Mouse (Mus musculus): ENCODE measurements around the gene Ptprr. TPM values are rescaled to one million over a fixed set of nuclear protein-coding genes. Genes with fewer than 3 reads are reported as not detected.

The Ptprr gene
- 0.85 and 0.97 TPM in 2 replicates for polyA plus RNA-seq (2016; fragmentation: Nextera tagmentation; extraction: Ambion mirVana)

GRCm38 (mm10) chr10:116017845-116018479 is at the start of gene Ptprr:
Gene Ptprr (plus strand): TSS chr10:116018213.
- H3K4me3 ChIP-seq, result peak within 1 kb of the TSS; percentile 58
- peaks cover 25% of the 10 kb centered on the region for H3K4me1 ChIP-seq
- no peaks in the 10 kb centered on the region for H3K9me3 ChIP-seq
- H3K36me3 ChIP-seq (replicated peaks), result no peaks in the 10 kb centered on the region
- DNase-seq (ENCODE audit: low spot score), result peak; percentile 85
- H3K27me3 ChIP-seq (replicated peaks; ENCODE audit: low read depth, poor library complexity, severe bottlenecking), result peaks cover 10% of the 10 kb centered on the region
- peak within 1 kb of the TSS; percentile 70 for H3K27ac ChIP-seq (replicated peaks)
- under 1% methylated on average over 19 of the region's 19 CpGs for WGBS

DNA sequence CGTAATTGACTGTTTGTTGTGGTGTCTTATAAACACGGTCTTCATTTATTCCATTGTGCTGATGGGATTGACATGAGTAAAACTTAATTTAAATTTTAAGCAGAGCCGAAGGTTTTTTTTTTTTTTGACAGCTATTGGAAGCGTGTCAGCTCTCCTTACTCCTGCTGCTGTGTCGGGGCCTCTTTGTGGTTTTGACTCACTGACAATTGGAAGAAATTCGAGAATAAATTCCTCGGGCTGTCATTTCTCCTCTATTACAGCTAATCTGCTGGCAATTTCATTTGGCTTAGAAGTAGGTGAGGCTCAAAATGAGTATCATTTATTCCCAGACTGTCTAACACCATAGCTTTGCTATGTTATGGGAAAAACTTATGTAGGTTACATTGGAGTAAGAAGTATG is 41.7 kb upstream of the Ptprr start:
- no peak for DNase-seq (ENCODE audit: low spot score)
- no peak overlapping the region for H3K4me3 ChIP-seq
- H3K9me3 ChIP-seq, result no peaks in the 10 kb centered on the region
- no peaks in the 10 kb centered on the region for H3K27me3 ChIP-seq (replicated peaks; ENCODE audit: low read depth, poor library complexity, severe bottlenecking)
- no peaks in the 10 kb centered on the region; the same call in 1 of the 2 replicates for H3K4me1 ChIP-seq
- H3K27ac ChIP-seq (replicated peaks), result no peak overlapping the region
- H3K36me3 ChIP-seq (replicated peaks), result no peaks in the 10 kb centered on the region
- WGBS, result 81% methylated on average over 7 of the region's 7 CpGs

- Histone ChIP-seq H3K9me3 (no peaks in the 10 kb centered on the region), H3K36me3 (replicated peaks) (no peaks in the 10 kb centered on the region), H3K27ac (replicated peaks) (no peak overlapping the region), H3K4me1 (no peaks in the 10 kb centered on the region; the same call in 1 of the 2 replicates), H3K27me3 (replicated peaks; ENCODE audit: low read depth, poor library complexity, severe bottlenecking) (no peaks in the 10 kb centered on the region), H3K4me3 (no peak overlapping the region)
- no peak for DNase-seq (ENCODE audit: low spot score)
- WGBS, result 56% methylated on average over 7 of the region's 7 CpGs
Observed at GRCm38 (mm10) chr10:115978992-115979391, 39.0 kb upstream of the Ptprr start.

- H3K4me1 ChIP-seq, result no peaks in the 10 kb centered on the region; the same call in 1 of the 2 replicates
- no peak overlapping the region for H3K4me3 ChIP-seq
- H3K27ac ChIP-seq (replicated peaks), result no peak overlapping the region
- no peaks in the 10 kb centered on the region for H3K36me3 ChIP-seq (replicated peaks)
- DNase-seq (ENCODE audit: low spot score), result no peak
- WGBS, result 90% methylated on average over 2 of the region's 2 CpGs
- H3K27me3 ChIP-seq (replicated peaks; ENCODE audit: low read depth, poor library complexity, severe bottlenecking), result no peaks in the 10 kb centered on the region
- H3K9me3 ChIP-seq, result no peaks in the 10 kb centered on the region
Observed at GRCm38 (mm10) chr10:115980018-115980417, 38.0 kb upstream of the Ptprr start.

- Histone ChIP-seq H3K36me3 (replicated peaks) (no peaks in the 10 kb centered on the region), H3K27me3 (replicated peaks; ENCODE audit: low read depth, poor library complexity, severe bottlenecking) (no peaks in the 10 kb centered on the region), H3K27ac (replicated peaks) (no peak overlapping the region), H3K4me3 (no peak overlapping the region), H3K9me3 (no peaks in the 10 kb centered on the region), H3K4me1 (peaks cover 5% of the 10 kb centered on the region; the same call in 1 of the 2 replicates)
- WGBS, result 64% methylated on average over 6 of the region's 6 CpGs
- DNase-seq (ENCODE audit: low spot score), result no peak
Observed at GRCm38 (mm10) chr10:115984308-115984707, 33.7 kb upstream of the Ptprr start.

GRCm38 (mm10) chr10:116001838-116002237 is 16.2 kb upstream of the Ptprr start:
- H3K27ac ChIP-seq (replicated peaks), result no peak overlapping the region
- WGBS, result 84% methylated on average over 8 of the region's 8 CpGs

GRCm38 (mm10) chr10:116006675-116007074 is 11.3 kb upstream of the Ptprr start:
- Histone ChIP-seq H3K27ac (replicated peaks) (no peak overlapping the region), H3K4me1 (peaks cover 7% of the 10 kb centered on the region; the same call in 1 of the 2 replicates), H3K36me3 (replicated peaks) (no peaks in the 10 kb centered on the region), H3K27me3 (replicated peaks; ENCODE audit: low read depth, poor library complexity, severe bottlenecking) (no peaks in the 10 kb centered on the region), H3K9me3 (no peaks in the 10 kb centered on the region), H3K4me3 (no peak overlapping the region)
- 48% methylated on average over 6 of the region's 6 CpGs for WGBS
- DNase-seq (ENCODE audit: low spot score), result no peak

More at GRCm38 (mm10) chr10:116001838-116002237, 16.2 kb upstream of the Ptprr start:
- H3K9me3 ChIP-seq, result no peaks in the 10 kb centered on the region
- no peaks in the 10 kb centered on the region for H3K36me3 ChIP-seq (replicated peaks)
- no peak for DNase-seq (ENCODE audit: low spot score)
- no peaks in the 10 kb centered on the region for H3K27me3 ChIP-seq (replicated peaks; ENCODE audit: low read depth, poor library complexity, severe bottlenecking)
- H3K4me3 ChIP-seq, result no peak overlapping the region
- peaks cover 4% of the 10 kb centered on the region; the same call in 1 of the 2 replicates for H3K4me1 ChIP-seq

- Histone ChIP-seq H3K27me3 (replicated peaks; ENCODE audit: low read depth, poor library complexity, severe bottlenecking) (peaks cover 10% of the 10 kb centered on the region), H3K27ac (replicated peaks) (peak overlapping the region; percentile 70; the same call in 1 of the 2 replicates), H3K4me3 (peak overlapping the region; percentile 58), H3K36me3 (replicated peaks) (no peaks in the 10 kb centered on the region), H3K9me3 (no peaks in the 10 kb centered on the region), H3K4me1 (peaks cover 25% of the 10 kb centered on the region)
- WGBS, result 2% methylated on average over 17 of the region's 17 CpGs
- DNase-seq (ENCODE audit: low spot score), result no peak
Observed at GRCm38 (mm10) chr10:116018480-116018891, 473 bp downstream of the Ptprr start.

DNA sequence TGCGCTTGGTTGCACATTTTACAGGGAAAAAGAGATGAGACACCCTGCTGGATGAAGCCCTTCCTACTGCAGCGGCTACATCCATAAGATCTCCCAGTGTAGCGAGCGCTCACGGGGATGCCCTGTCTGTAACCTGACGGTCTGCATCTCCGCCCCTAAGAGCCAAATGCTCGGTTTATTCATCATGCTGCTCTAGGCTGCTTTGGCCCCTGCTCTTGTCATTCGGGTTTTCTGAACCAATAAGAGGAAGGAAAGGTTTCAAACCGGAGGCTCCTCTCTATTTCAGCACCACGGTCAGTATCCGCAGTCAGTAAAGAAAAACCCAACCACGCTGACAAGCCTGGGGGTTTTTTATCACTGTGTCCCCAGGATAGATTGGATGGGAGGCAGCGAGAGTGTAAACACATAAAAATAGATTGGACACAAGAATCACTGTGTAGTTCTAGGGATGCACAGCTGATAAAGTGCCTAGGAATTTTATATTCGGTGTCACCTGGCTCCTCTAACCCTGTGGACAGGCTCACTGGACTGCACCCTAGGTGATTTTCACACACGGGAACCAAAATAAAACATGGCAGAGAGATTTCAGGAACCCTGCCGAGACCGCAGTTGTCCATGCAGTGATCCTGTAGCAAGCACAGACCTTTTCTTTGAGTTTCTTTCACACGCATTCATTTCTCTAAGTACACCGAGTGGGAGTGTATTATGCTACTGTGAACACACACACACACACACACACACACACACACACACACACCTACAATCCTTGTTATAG is 1.3 kb downstream of the Ptprr start:
- H3K36me3 ChIP-seq (replicated peaks), result no peaks in the 10 kb centered on the region
- peak; percentile 60 for DNase-seq (ENCODE audit: low spot score)
- H3K27ac ChIP-seq (replicated peaks), result no peak overlapping the region
- H3K4me3 ChIP-seq, result peak overlapping the region; percentile 58
- no peaks in the 10 kb centered on the region for H3K9me3 ChIP-seq
- peaks cover 10% of the 10 kb centered on the region for H3K27me3 ChIP-seq (replicated peaks; ENCODE audit: low read depth, poor library complexity, severe bottlenecking)
- WGBS, result 11% methylated on average over 20 of the region's 20 CpGs
- H3K4me1 ChIP-seq, result peaks cover 25% of the 10 kb centered on the region

- Histone ChIP-seq H3K27ac (replicated peaks) (no peak overlapping the region), H3K27me3 (replicated peaks; ENCODE audit: low read depth, poor library complexity, severe bottlenecking) (peaks cover 10% of the 10 kb centered on the region), H3K4me3 (no peak overlapping the region), H3K4me1 (peaks cover 25% of the 10 kb centered on the region), H3K9me3 (no peaks in the 10 kb centered on the region), H3K36me3 (replicated peaks) (no peaks in the 10 kb centered on the region)
- 58% methylated on average over 3 of the region's 3 CpGs for WGBS
- DNase-seq (ENCODE audit: low spot score), result no peak
Observed at GRCm38 (mm10) chr10:116021081-116021480, 3.1 kb downstream of the Ptprr start.

DNA sequence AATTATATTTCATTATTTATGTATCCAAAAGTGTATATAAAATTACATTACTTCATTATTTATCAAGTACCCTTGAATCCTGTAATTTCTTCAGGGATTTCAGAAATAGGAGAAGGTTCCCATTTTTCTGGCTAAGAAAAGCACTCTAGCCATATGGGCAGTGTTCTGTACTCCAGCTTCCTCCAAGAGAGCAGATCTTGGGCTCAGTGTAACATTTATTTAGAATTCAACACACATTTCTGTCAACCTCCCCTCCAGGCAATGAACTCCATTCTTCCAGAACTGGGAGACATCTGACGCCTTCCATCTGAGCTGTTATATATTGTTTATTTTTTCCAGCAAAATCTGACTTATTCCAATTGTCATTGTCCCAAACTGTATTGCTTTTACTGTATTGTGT is 20.1 kb downstream of the Ptprr start:
- H3K27ac ChIP-seq (replicated peaks), result no peak overlapping the region
- WGBS, result 81% methylated on average over 1 of the region's 1 CpGs
- DNase-seq (ENCODE audit: low spot score), result no peak

DNA sequence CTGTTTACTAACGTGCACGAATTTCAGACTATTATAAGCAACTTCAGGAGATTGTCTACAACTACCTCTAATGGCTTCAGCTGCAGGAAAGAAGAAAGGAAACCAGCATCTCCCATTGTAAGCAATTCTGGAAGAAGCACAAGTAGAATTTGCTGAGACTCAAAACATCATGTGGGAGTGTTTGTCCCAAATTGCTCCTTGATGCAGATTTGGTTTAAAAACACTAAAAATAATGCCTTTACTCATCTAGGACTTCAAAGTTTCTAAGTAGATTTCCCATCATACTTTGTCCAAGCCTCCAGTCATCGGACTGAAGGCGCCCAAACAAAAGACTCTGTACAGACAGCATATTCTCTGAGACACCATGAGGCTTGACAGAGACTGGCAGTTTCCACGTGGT is 57.9 kb downstream of the Ptprr start:
- H3K4me3 ChIP-seq, result no peak overlapping the region
- WGBS, result 81% methylated on average over 5 of the region's 5 CpGs
- no peak overlapping the region for H3K27ac ChIP-seq (replicated peaks)
- no peaks in the 10 kb centered on the region for H3K9me3 ChIP-seq
- DNase-seq (ENCODE audit: low spot score), result no peak
- peaks cover 10% of the 10 kb centered on the region; the same call in 1 of the 2 replicates for H3K4me1 ChIP-seq
- H3K36me3 ChIP-seq (replicated peaks), result no peaks in the 10 kb centered on the region
- H3K27me3 ChIP-seq (replicated peaks; ENCODE audit: low read depth, poor library complexity, severe bottlenecking), result no peaks in the 10 kb centered on the region

More for the DNA sequence above, 20.1 kb downstream of the Ptprr start:
- H3K9me3 ChIP-seq, result peaks cover 2% of the 10 kb centered on the region; the same call in 1 of the 2 replicates
- H3K36me3 ChIP-seq (replicated peaks), result no peaks in the 10 kb centered on the region
- no peaks in the 10 kb centered on the region for H3K27me3 ChIP-seq (replicated peaks; ENCODE audit: low read depth, poor library complexity, severe bottlenecking)
- H3K4me1 ChIP-seq, result no peaks in the 10 kb centered on the region
- H3K4me3 ChIP-seq, result no peak overlapping the region
